Comparison of ENCODE assay signal across 8 mouse cellular contexts in the genomic region with DNA sequence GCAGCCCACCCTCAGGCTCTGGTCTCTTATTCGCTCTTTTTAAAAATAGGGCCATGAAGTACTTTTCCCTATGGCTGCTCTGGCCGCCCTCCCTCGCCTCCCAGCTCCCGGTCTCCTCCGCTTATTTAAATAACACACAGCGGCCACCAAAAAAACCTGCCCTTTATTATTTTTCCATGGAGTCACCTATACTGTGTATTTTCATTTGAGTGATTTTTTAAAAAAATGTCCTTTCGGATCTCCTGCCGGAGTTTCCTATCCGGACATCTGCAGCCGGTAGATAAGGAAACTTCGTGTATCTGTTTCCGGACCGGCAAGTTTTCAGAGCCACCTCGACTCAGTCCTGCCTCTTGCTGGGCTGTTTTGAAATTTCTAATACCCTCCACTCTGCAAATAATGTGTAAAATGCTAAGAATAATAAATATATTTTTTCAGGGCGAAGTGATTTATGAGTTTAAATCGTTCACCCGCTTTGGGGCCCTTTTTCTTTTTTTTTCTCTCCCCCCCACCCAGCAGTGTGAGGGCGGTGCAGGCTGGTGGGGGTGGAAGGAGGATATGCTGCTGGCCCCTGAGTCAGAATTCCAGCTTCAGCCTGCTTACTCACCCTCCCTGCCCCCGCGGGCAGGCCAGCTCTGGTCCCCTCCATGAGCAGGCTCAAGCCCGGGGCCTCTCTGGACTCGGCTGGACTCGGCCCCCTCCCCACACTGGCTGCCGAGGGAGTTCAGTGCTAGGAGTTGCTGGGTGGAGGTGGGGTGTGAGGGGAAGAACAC. TPM values are rescaled to one million over a fixed set of nuclear protein-coding genes. Genes with fewer than 3 reads are reported as not detected.
DNase-seq lines count a peak whose midpoint lies in the region; ATAC-seq lines count a peak whose summit lies in the region.

No protein-coding gene starts in this region.

- no peaks in the 10 kb centered on the region for H3K36me3 ChIP-seq in limb, embryonic 11.5 days (ENCODE audit: control insufficient read depth, insufficient read depth, low read length)
- H3K36me3 ChIP-seq in midbrain, embryonic 12.5 days, result no peaks in the 10 kb centered on the region

- H3K27ac ChIP-seq in limb, embryonic 11.5 days (replicated peaks; ENCODE audit: low read depth, low read length), result no peak overlapping the region
- no peak overlapping the region; the same call in 1 of the 2 replicates for H3K27ac ChIP-seq in midbrain, embryonic 12.5 days (replicated peaks)

- no peak for ATAC-seq in limb, embryonic 11.5 days (ENCODE audit: insufficient number of reproducible peaks, low FRiP score, low TSS enrichment, low read depth)
- ATAC-seq in midbrain, embryonic 12.5 days (ENCODE audit: low FRiP score, low read depth), result no peak

- H3K4me1 ChIP-seq in limb, embryonic 11.5 days (ENCODE audit: control insufficient read depth, insufficient read depth, low read length), result peaks cover 7% of the 10 kb centered on the region
- peaks cover 25% of the 10 kb centered on the region for H3K4me1 ChIP-seq in midbrain, embryonic 12.5 days

- intact Hi-C loops in heart, postnatal 25 days (cut with DNase I), result loop anchor here (2.0 kb wide), 1 partner anchor 68 kb away; no protein-coding TSS in a partner anchor

- peak; percentile 71 for DNase-seq in MN1 (ENCODE audit: low spot score)
- peak; percentile 60 for DNase-seq in embryo, embryonic 10 days (ENCODE audit: low spot score)
- DNase-seq in heart, postnatal 25 days (ENCODE audit: low spot score), result peak; percentile 65
- peak; percentile 62 for DNase-seq in limb, embryonic 11.5 days (ENCODE audit: low spot score)
- DNase-seq in right cerebral cortex, postnatal 14 days, result no peak
- no peak for DNase-seq in right cerebral cortex, postnatal 4 days
- no peak for DNase-seq in cerebellum, postnatal 36 days

- peaks cover 79% of the 10 kb centered on the region for H3K27me3 ChIP-seq in limb, embryonic 11.5 days (ENCODE audit: control insufficient read depth, insufficient read depth, low read length)
- H3K27me3 ChIP-seq in midbrain, embryonic 12.5 days, result peaks cover 100% of the 10 kb centered on the region

- no peak overlapping the region for H3K4me3 ChIP-seq in limb, embryonic 11.5 days (ENCODE audit: low read depth, low read length)
- peak overlapping the region; percentile 9; the same call in 1 of the 2 replicates for H3K4me3 ChIP-seq in midbrain, embryonic 12.5 days

- H3K9me3 ChIP-seq in limb, embryonic 11.5 days (ENCODE audit: control insufficient read depth, low read length), result no peaks in the 10 kb centered on the region
- H3K9me3 ChIP-seq in midbrain, embryonic 12.5 days, result no peaks in the 10 kb centered on the region

- H3K9ac ChIP-seq in limb, embryonic 11.5 days (ENCODE audit: low read length), result no peak overlapping the region
- 0 out of 2 replicates have a peak overlapping the region, but pooled peaks have one; percentile 31 for H3K9ac ChIP-seq in midbrain, embryonic 12.5 days (replicated peaks)

- 1% methylated on average over 24 of the region's 24 CpGs for WGBS in limb, embryonic 11.5 days
- WGBS in midbrain, embryonic 12.5 days, result 2% methylated on average over 24 of the region's 24 CpGs

- no peak overlapping the region for H3K4me2 ChIP-seq in limb, embryonic 11.5 days (ENCODE audit: low read depth, severe bottlenecking)
- peak overlapping the region; percentile 55 for H3K4me2 ChIP-seq in midbrain, embryonic 12.5 days (replicated peaks)

RNA-seq across cellular contexts. Expression of gene Gata2, which starts 9.4 kb away (rescaled TPM):
- 10 to 100 TPM; 17.0 to 19.8 TPM for total RNA-seq in heart, postnatal 25 days (2021)
- polyA plus RNA-seq in limb, embryonic 11.5 days (2014; fragmentation: Nextera tagmentation; extraction: Ambion mirVana), result 1.9 and 4.0 TPM in 2 replicates
- 38.7 and 45.5 TPM in 2 replicates for polyA plus RNA-seq in midbrain, embryonic 12.5 days (2016; fragmentation: Nextera tagmentation; extraction: Ambion mirVana)

RNA-seq across cellular contexts. Expression of gene Dnajb8, which starts 19.0 kb away (rescaled TPM):
- not detected for total RNA-seq in heart, postnatal 25 days (2021)
- not detected in 2 replicates for polyA plus RNA-seq in limb, embryonic 11.5 days (2014; fragmentation: Nextera tagmentation; extraction: Ambion mirVana)
- polyA plus RNA-seq in midbrain, embryonic 12.5 days (2016; fragmentation: Nextera tagmentation; extraction: Ambion mirVana), result not detected in 2 replicates

Comparison
In these comparisons a context has a peak if more than half of its experiments do, and no peak if none do; other contexts are left out.
1. DNase-seq: peak in MN1 (single experiment), embryo, embryonic 10 days (single experiment), heart, postnatal 25 days (single experiment) and limb, embryonic 11.5 days (single experiment); none in right cerebral cortex, postnatal 14 days (single experiment), right cerebral cortex, postnatal 4 days (single experiment) and cerebellum, postnatal 36 days (0 of 2).